Mouse (Mus musculus) G1E-ER4 (cell line): ENCODE results near the gene Dhps. TPM values are rescaled to one million over a fixed set of nuclear protein-coding genes. Genes with fewer than 3 reads are reported as not detected.

Experiments
- GATA1 ChIP-seq: IDR thresholded peaks from one replicate; pipeline ENCODE4 v1.8.0; 2012; ENCODE audit warnings: low read length, inconsistent platforms
- polyA plus RNA-seq: library from polyadenylated mRNA; stranded (reverse); fragments of >175 nt; gene quantifications from 2 replicates; pipeline ENCODE4 v1.2.3, GENCODE M21; 2012

Gene Dhps
- polyA plus RNA-seq, 1 experiment, result 40.4 TPM

- no peak for TF ChIP-seq GATA1
Observed at GRCm38 (mm10) chr8:85037366-85037680, 34.2 kb upstream of the Dhps start.

- no peak for TF ChIP-seq GATA1
Observed at GRCm38 (mm10) chr8:85037681-85038531, 33.7 kb upstream of the Dhps start.

GRCm38 (mm10) chr8:85043619-85044018 is 27.9 kb upstream of the Dhps start:
- TF ChIP-seq GATA1, result no peak

GRCm38 (mm10) chr8:85057367-85057766 is 14.2 kb upstream of the Dhps start:
- no peak for TF ChIP-seq GATA1

GRCm38 (mm10) chr8:85059879-85060616 is 11.5 kb upstream of the Dhps start, which contains the start of gene Fbxw9:
Gene Fbxw9, plus strand, starts transcription at chr8:85060055.
- TF ChIP-seq GATA1, result no peak

GRCm38 (mm10) chr8:85062603-85063002 is 9.0 kb upstream of the Dhps start:
- no peak for TF ChIP-seq GATA1

- TF ChIP-seq GATA1, result no peak
Observed at GRCm38 (mm10) chr8:85065213-85065612, 6.3 kb upstream of the Dhps start.

- TF ChIP-seq GATA1, result no peak
Observed at GRCm38 (mm10) chr8:85067155-85067554, 4.4 kb upstream of the Dhps start.

GRCm38 (mm10) chr8:85067982-85068381 is 3.6 kb upstream of the Dhps start, which contains the start of gene Gm5741:
Gene Gm5741, minus strand, starts transcription at chr8:85067982.
- no peak for TF ChIP-seq GATA1

GRCm38 (mm10) chr8:85071041-85071440 is 516 bp upstream of the Dhps start:
- no peak for TF ChIP-seq GATA1

GRCm38 (mm10) chr8:85072364-85072929 is 890 bp downstream of the Dhps start:
- no peak for TF ChIP-seq GATA1

GRCm38 (mm10) chr8:85073041-85073612 is 1.6 kb downstream of the Dhps start:
- no peak for TF ChIP-seq GATA1

GRCm38 (mm10) chr8:85074167-85074566 is 2.6 kb downstream of the Dhps start:
- TF ChIP-seq GATA1, result no peak

- TF ChIP-seq GATA1, result no peak
Observed at GRCm38 (mm10) chr8:85074617-85075016, 3.1 kb downstream of the Dhps start.

- TF ChIP-seq GATA1, result no peak
Observed at GRCm38 (mm10) chr8:85076001-85076400, 4.4 kb downstream of the Dhps start.

GRCm38 (mm10) chr8:85076993-85077392 is 5.4 kb downstream of the Dhps start:
- TF ChIP-seq GATA1, result no peak
